Mouse (Mus musculus) large intestine, adult 2 months (tissue): ENCODE data around the gene Adgre5. TPM values are rescaled to one million over a fixed set of nuclear protein-coding genes. Genes with fewer than 3 reads are reported as not detected.

Source experiments
- DNase-seq: peaks from one replicate; pipeline ENCODE4 v3.0.0-alpha.2; 2012; ENCODE audit warnings: low read depth, low spot score
- WGBS: fragments of 180-500 bp; shearing (Covaris S2); methylation state at CpG from one replicate; pipeline ENCODE4 v1.1.7; 2018; 5-methylcytosine and 5-hydroxymethylcytosine counted together
- polyA plus RNA-seq: library from polyadenylated mRNA; depleted of rRNA; stranded (reverse); fragments of >200 nt; gene quantifications from 2 replicates; pipeline ENCODE4 v1.2.3, GENCODE M21; 2012

The Adgre5 gene
- polyA plus RNA-seq, 1 experiment: 55.1 TPM

- 91% methylated on average over 8 of the region's 8 CpGs for WGBS
- no peak for DNase-seq
Measured at GRCm38 (mm10) chr8:83725521-83726102, 15.5 kb downstream of the Adgre5 start.

- no peak for DNase-seq
- WGBS: 29% methylated on average over 15 of the region's 15 CpGs
Measured at GRCm38 (mm10) chr8:83724697-83725482, 16.2 kb downstream of the Adgre5 start.

GRCm38 (mm10) chr8:83723447-83724083 lies 17.6 kb downstream of the Adgre5 start:
- WGBS: 68% methylated on average over 11 of the region's 11 CpGs
- no peak for DNase-seq

GRCm38 (mm10) chr8:83722631-83723030 lies 18.5 kb downstream of the Adgre5 start:
- no peak for DNase-seq
- 89% methylated on average over 12 of the region's 12 CpGs for WGBS

- WGBS: 70% methylated on average over 25 of the region's 25 CpGs
- DNase-seq: no peak
Measured at GRCm38 (mm10) chr8:83721405-83722025, 19.6 kb downstream of the Adgre5 start.

GRCm38 (mm10) chr8:83719693-83720092 lies 21.4 kb downstream of the Adgre5 start:
- 72% methylated on average over 2 of the region's 2 CpGs for WGBS
- DNase-seq: no peak

- DNase-seq: no peak
- WGBS: 66% methylated on average over 2 of the region's 2 CpGs
Measured at GRCm38 (mm10) chr8:83719048-83719447, 22.1 kb downstream of the Adgre5 start.

- WGBS: 27% methylated on average over 2 of the region's 2 CpGs
- no peak for DNase-seq
Measured at GRCm38 (mm10) chr8:83716563-83716962, 24.6 kb downstream of the Adgre5 start.

- WGBS: 0% methylated on average over 17 of the region's 17 CpGs
- DNase-seq: no peak
Measured at GRCm38 (mm10) chr8:83715771-83716170, 25.4 kb downstream of the Adgre5 start.

- under 1% methylated on average over 63 of the region's 63 CpGs for WGBS
- DNase-seq: peak; percentile 100
Measured at GRCm38 (mm10) chr8:83715031-83715690, 26.0 kb downstream of the Adgre5 start, which contains the start of gene Ddx39. Gene Ddx39, plus strand, starts transcription at chr8:83715177.

GRCm38 (mm10) chr8:83714676-83715030 lies 26.5 kb downstream of the Adgre5 start:
- WGBS: 13% methylated on average over 8 of the region's 8 CpGs
- no peak for DNase-seq

GRCm38 (mm10) chr8:83707554-83707953 lies 33.6 kb downstream of the Adgre5 start:
- 76% methylated on average over 8 of the region's 8 CpGs for WGBS

GRCm38 (mm10) chr8:83706411-83706810 lies 34.7 kb downstream of the Adgre5 start:
- DNase-seq: no peak
- 64% methylated on average over 5 of the region's 5 CpGs for WGBS

More at GRCm38 (mm10) chr8:83707554-83707953, 33.6 kb downstream of the Adgre5 start:
- no peak for DNase-seq

- no peak for DNase-seq
- 88% methylated on average over 4 of the region's 4 CpGs for WGBS
Measured at GRCm38 (mm10) chr8:83703426-83703825, 37.7 kb downstream of the Adgre5 start.

- 53% methylated on average over 9 of the region's 9 CpGs for WGBS
- DNase-seq: no peak
Measured at GRCm38 (mm10) chr8:83700423-83701085, 40.6 kb downstream of the Adgre5 start.

- DNase-seq: no peak
- WGBS: 30% methylated on average over 9 of the region's 9 CpGs
Measured at GRCm38 (mm10) chr8:83699566-83699965, 41.6 kb downstream of the Adgre5 start.

- under 1% methylated on average over 85 of the region's 85 CpGs for WGBS
- peak; percentile 43 for DNase-seq
Measured at GRCm38 (mm10) chr8:83698661-83699453, 42.3 kb downstream of the Adgre5 start, which contains the start of gene Pkn1. Gene Pkn1, minus strand, starts transcription at chr8:83699179.

GRCm38 (mm10) chr8:83698291-83698660 lies 42.9 kb downstream of the Adgre5 start:
- DNase-seq: peak; percentile 87
- WGBS: 2% methylated on average over 15 of the region's 15 CpGs
